Comparison of ENCODE assay signal across 15 mouse cellular contexts in the genomic region with DNA sequence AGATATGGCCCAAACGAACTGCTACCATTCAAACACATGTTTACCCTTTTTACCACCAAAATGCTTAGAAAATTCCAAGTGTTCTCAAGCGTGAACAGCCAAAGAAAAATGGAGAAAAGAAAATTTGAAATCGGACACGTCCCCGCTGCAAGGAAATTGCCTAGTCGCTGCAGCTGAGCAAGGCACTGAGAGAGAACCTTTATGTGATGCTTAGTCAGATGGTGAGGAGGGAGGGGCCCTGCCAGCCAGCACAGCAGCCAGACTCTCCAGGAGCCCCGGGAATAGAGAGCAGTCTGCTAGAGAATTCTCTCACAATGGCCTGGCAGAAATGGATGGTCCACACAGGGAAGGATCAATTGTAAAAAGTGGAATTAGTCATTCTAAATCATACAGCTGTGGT.
DNase-seq lines count a peak whose midpoint lies in the region; ATAC-seq and TF ChIP-seq lines count a peak whose summit lies in the region.
"Had no signal": no experiment of that assay in that cellular context is flagged by ENCODE, and none has a peak within 500 bp of the region (broad histone marks: within the 10 kb centered on the region; RNA-seq: fewer than 3 reads in every experiment).

No protein-coding gene starts in this region.

- no peak for TF ChIP-seq CTCF in hindbrain, postnatal 0 days (IDR thresholded peaks at IDR 0.05; ENCODE audit: low read depth)
- TF ChIP-seq CTCF in layer of hippocampus, adult 2 months (conservative IDR thresholded peaks at IDR 0.05), result no peak

- H3K4me1 ChIP-seq in forebrain, embryonic 11.5 days (replicated peaks; ENCODE audit: control insufficient read depth, insufficient read depth, low read length), result no peaks in the 10 kb centered on the region; the same call in 1 of the 2 replicates
- H3K4me1 ChIP-seq in forebrain, embryonic 15.5 days, result peaks cover 4% of the 10 kb centered on the region; the same call in 1 of the 2 replicates
- H3K4me1 ChIP-seq in forebrain, embryonic 14.5 days (ENCODE audit: control insufficient read depth, insufficient read depth, low read length), result peaks cover 2% of the 10 kb centered on the region; the same call in 1 of the 2 replicates
- 0 out of 2 replicates have a peak, but pooled peaks cover 3% of the 10 kb centered on the region for H3K4me1 ChIP-seq in hindbrain, postnatal 0 days (ENCODE audit: insufficient read depth, low read length)
- H3K4me1 ChIP-seq in neural tube, embryonic 15.5 days, result 0 out of 2 replicates have a peak, but pooled peaks cover 8% of the 10 kb centered on the region
- no peaks in the 10 kb centered on the region for H3K4me1 ChIP-seq in heart, embryonic 10.5 days
- H3K4me1 ChIP-seq: limb, embryonic 12.5 days had no signal

- no peak overlapping the region for H3K4me2 ChIP-seq in forebrain, embryonic 11.5 days (ENCODE audit: low read depth, low read length, severe bottlenecking)
- H3K4me2 ChIP-seq in forebrain, embryonic 15.5 days (replicated peaks), result no peak overlapping the region
- no peak overlapping the region for H3K4me2 ChIP-seq in forebrain, embryonic 14.5 days (ENCODE audit: low read length)
- no peak overlapping the region for H3K4me2 ChIP-seq in hindbrain, postnatal 0 days (ENCODE audit: low read depth, low read length)
- no peak overlapping the region for H3K4me2 ChIP-seq in neural tube, embryonic 15.5 days
- H3K4me2 ChIP-seq: limb, embryonic 12.5 days had no signal

- H3K4me3 ChIP-seq in forebrain, embryonic 11.5 days (ENCODE audit: low read depth, low read length), result no peak overlapping the region
- no peak overlapping the region for H3K4me3 ChIP-seq in forebrain, embryonic 15.5 days
- no peak overlapping the region for H3K4me3 ChIP-seq in forebrain, embryonic 14.5 days (ENCODE audit: low read depth, low read length)
- no peak overlapping the region for H3K4me3 ChIP-seq in hindbrain, postnatal 0 days (ENCODE audit: low read length)
- H3K4me3 ChIP-seq in neural tube, embryonic 15.5 days (replicated peaks), result no peak overlapping the region
- no peak overlapping the region for H3K4me3 ChIP-seq in heart, embryonic 10.5 days
- H3K4me3 ChIP-seq in layer of hippocampus, adult 2 months, result no peak overlapping the region
- H3K4me3 ChIP-seq: limb, embryonic 12.5 days had no signal

- ATAC-seq in forebrain, embryonic 11.5 days (replicated peaks; ENCODE audit: low FRiP score), result peak; percentile 67; the same call in 1 of the 2 replicates
- ATAC-seq in forebrain, embryonic 15.5 days (replicated peaks), result no peak
- ATAC-seq in forebrain, embryonic 14.5 days, result peak; percentile 60; the same call in 1 of the 2 replicates
- 0 out of 2 replicates have a peak, but pooled peaks have one; percentile 55 for ATAC-seq in hindbrain, postnatal 0 days
- peak; percentile 65 for ATAC-seq in neural tube, embryonic 15.5 days (ENCODE audit: low FRiP score)
- ATAC-seq: inflammation-experienced regulatory T-cells, adult 6 months had no signal

- H3K36me3 ChIP-seq in forebrain, embryonic 11.5 days (ENCODE audit: control insufficient read depth, insufficient read depth, low read length), result no peaks in the 10 kb centered on the region
- no peaks in the 10 kb centered on the region for H3K36me3 ChIP-seq in forebrain, embryonic 15.5 days
- no peaks in the 10 kb centered on the region for H3K36me3 ChIP-seq in forebrain, embryonic 14.5 days (ENCODE audit: control insufficient read depth, insufficient read depth, low read length)
- H3K36me3 ChIP-seq in hindbrain, postnatal 0 days (ENCODE audit: insufficient read depth, low read length), result no peaks in the 10 kb centered on the region
- no peaks in the 10 kb centered on the region for H3K36me3 ChIP-seq in neural tube, embryonic 15.5 days
- no peaks in the 10 kb centered on the region for H3K36me3 ChIP-seq in heart, embryonic 10.5 days
- H3K36me3 ChIP-seq: limb, embryonic 12.5 days had no signal

- no peak overlapping the region for H3K9ac ChIP-seq in forebrain, embryonic 11.5 days (ENCODE audit: low read length)
- no peak overlapping the region for H3K9ac ChIP-seq in forebrain, embryonic 15.5 days (replicated peaks)
- no peak overlapping the region for H3K9ac ChIP-seq in forebrain, embryonic 14.5 days (ENCODE audit: low read length)
- H3K9ac ChIP-seq in hindbrain, postnatal 0 days (replicated peaks; ENCODE audit: low read length), result no peak overlapping the region
- no peak overlapping the region for H3K9ac ChIP-seq in neural tube, embryonic 15.5 days (replicated peaks)
- H3K9ac ChIP-seq: limb, embryonic 12.5 days had no signal

- H3K27me3 ChIP-seq in forebrain, embryonic 11.5 days (ENCODE audit: control insufficient read depth, insufficient read depth, low read length), result peaks cover 2% of the 10 kb centered on the region; the same call in 1 of the 2 replicates
- H3K27me3 ChIP-seq in forebrain, embryonic 15.5 days, result peaks cover 4% of the 10 kb centered on the region
- H3K27me3 ChIP-seq in forebrain, embryonic 14.5 days (replicated peaks; ENCODE audit: control insufficient read depth, insufficient read depth, low read length), result no peaks in the 10 kb centered on the region
- peaks cover 9% of the 10 kb centered on the region; the same call in 1 of the 2 replicates for H3K27me3 ChIP-seq in hindbrain, postnatal 0 days (ENCODE audit: insufficient read depth, low read length)
- H3K27me3 ChIP-seq in neural tube, embryonic 15.5 days (replicated peaks), result peaks cover 35% of the 10 kb centered on the region
- no peaks in the 10 kb centered on the region for H3K27me3 ChIP-seq in heart, embryonic 10.5 days (ENCODE audit: insufficient read depth, poor library complexity, severe bottlenecking)
- H3K27me3 ChIP-seq: limb, embryonic 12.5 days had no signal

- no peaks in the 10 kb centered on the region for H3K9me3 ChIP-seq in forebrain, embryonic 11.5 days (ENCODE audit: control insufficient read depth, low read length)
- H3K9me3 ChIP-seq in forebrain, embryonic 15.5 days, result no peaks in the 10 kb centered on the region
- no peaks in the 10 kb centered on the region for H3K9me3 ChIP-seq in forebrain, embryonic 14.5 days (replicated peaks; ENCODE audit: control insufficient read depth, low read length)
- H3K9me3 ChIP-seq in hindbrain, postnatal 0 days (ENCODE audit: low read length), result no peaks in the 10 kb centered on the region
- no peaks in the 10 kb centered on the region for H3K9me3 ChIP-seq in neural tube, embryonic 15.5 days (replicated peaks)
- H3K9me3 ChIP-seq in heart, embryonic 10.5 days, result no peaks in the 10 kb centered on the region
- H3K9me3 ChIP-seq: limb, embryonic 12.5 days had no signal

- no peak for DNase-seq in forebrain, embryonic 11.5 days (ENCODE audit: low spot score)
- peak; percentile 59 for DNase-seq in forebrain, embryonic 14.5 days (ENCODE audit: low spot score)
- peak; percentile 37 for DNase-seq in hindbrain, postnatal 0 days (ENCODE audit: low spot score)
- DNase-seq in heart, embryonic 10.5 days (ENCODE audit: low spot score), result no peak
- no peak for DNase-seq in lung, postnatal 10 days
- no peak for DNase-seq in layer of hippocampus, adult 2 months (ENCODE audit: low spot score in 2 of 2)
- DNase-seq: adrenal gland, postnatal 25 days; cerebellum, adult 11-12 months; kidney, postnatal 36 days; lung, adult 18-20 months; spleen, adult 18-20 months had no signal

- 18% methylated on average over 7 of the region's 7 CpGs for WGBS in forebrain, embryonic 11.5 days
- 5% methylated on average over 7 of the region's 7 CpGs for WGBS in forebrain, embryonic 15.5 days
- WGBS in forebrain, embryonic 14.5 days, result 9% methylated on average over 7 of the region's 7 CpGs
- 13% methylated on average over 7 of the region's 7 CpGs for WGBS in hindbrain, postnatal 0 days
- WGBS in neural tube, embryonic 15.5 days, result 30% methylated on average over 7 of the region's 7 CpGs
- 60% methylated on average over 7 of the region's 7 CpGs for WGBS in heart, embryonic 10.5 days

- no peak overlapping the region for H3K27ac ChIP-seq in forebrain, embryonic 11.5 days (ENCODE audit: low read depth, low read length)
- no peak overlapping the region for H3K27ac ChIP-seq in forebrain, embryonic 15.5 days (replicated peaks)
- no peak overlapping the region for H3K27ac ChIP-seq in forebrain, embryonic 14.5 days (ENCODE audit: low read depth, low read length)
- no peak overlapping the region for H3K27ac ChIP-seq in hindbrain, postnatal 0 days
- no peak overlapping the region for H3K27ac ChIP-seq in neural tube, embryonic 15.5 days (replicated peaks)
- H3K27ac ChIP-seq in heart, embryonic 10.5 days, result no peak overlapping the region
- no peak overlapping the region for H3K27ac ChIP-seq in layer of hippocampus, adult 2 months
- H3K27ac ChIP-seq: limb, embryonic 12.5 days had no signal

Comparison
In these comparisons a context has a peak if more than half of its experiments do, and no peak if none do; other contexts are left out.
1. DNase-seq: peak in forebrain, embryonic 14.5 days (single experiment) and hindbrain, postnatal 0 days (single experiment); none in forebrain, embryonic 11.5 days (single experiment), heart, embryonic 10.5 days (single experiment), lung, postnatal 10 days (single experiment) and layer of hippocampus, adult 2 months (0 of 2).